Mouse (Mus musculus): ENCODE measurements at regions not wholly inside any gene's neighbourhood (a gene's known extent, or its start where the extent isn't known, plus 50 kb on each side); places are given as distances from the start of the nearest gene placed in this dataset.

DNA sequence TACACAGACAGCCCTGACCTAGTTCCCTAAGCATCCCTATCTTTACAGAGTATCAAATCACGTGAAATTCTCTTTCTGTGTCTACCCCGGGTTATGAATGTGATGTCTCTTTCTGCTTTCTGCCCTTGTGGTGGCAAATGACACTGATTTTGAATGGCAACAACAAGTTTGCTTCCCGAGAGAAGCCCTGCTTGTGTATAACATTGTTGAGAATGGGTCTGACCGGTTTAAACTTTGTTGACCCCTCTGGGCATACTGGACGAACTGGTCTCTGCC is 109.1 kb upstream of the Zdhhc25 start:
- TF ChIP-seq CTCF (IDR thresholded peaks at IDR 0.05; ENCODE audit: extremely low read depth, insufficient read depth, insufficient read length, insufficient replicate concordance) (no peak), POLR2A (IDR thresholded peaks at IDR 0.05; ENCODE audit: low read depth, low read length) (no peak)

Measured in spleen, adult 2 months (tissue).